Mouse (Mus musculus) lung, postnatal 0 days (tissue): ENCODE measurements around the gene Hipk2. TPM values are rescaled to one million over a fixed set of nuclear protein-coding genes. Genes with fewer than 3 reads are reported as not detected.

Experiments
- ATAC-seq: fragments of 200-750 bp; cut with Nextera tagmentation; 2 replicates; pipeline ENCODE4 v1.8.0; 2017; ENCODE audit warnings: moderate library complexity
- DNase-seq: peaks from one replicate; pipeline ENCODE4 v3.0.0-alpha.2; 2016; ENCODE audit warnings: low spot score
- H3K27ac ChIP-seq: fragments of 300-500 bp; sonication (generic); 2 replicates; pipeline ENCODE4 v1.5.1; 2014; ENCODE audit warnings: antibody characterized with exemption, mild to moderate bottlenecking, low read length, mixed read lengths
- H3K27me3 ChIP-seq: fragments of 300-500 bp; sonication (generic); replicated peaks from 2 replicates; pipeline ENCODE4 v1.6.1; 2014; ENCODE audit warnings: low read length, mixed read lengths; ENCODE audit not compliant: insufficient read depth
- H3K36me3 ChIP-seq: fragments of 300-500 bp; sonication (generic); 2 replicates; pipeline ENCODE4 v1.6.1; 2014; ENCODE audit warnings: low read length, mixed read lengths; ENCODE audit not compliant: insufficient read depth
- H3K4me1 ChIP-seq: fragments of 300-500 bp; sonication (generic); 2 replicates; pipeline ENCODE4 v1.6.1; 2014; ENCODE audit warnings: antibody characterized with exemption, low read depth, low read length, mixed read lengths; ENCODE audit not compliant: insufficient read depth
- H3K4me2 ChIP-seq: fragments of 300-500 bp; sonication (generic); replicated peaks from 2 replicates; pipeline ENCODE4 v1.6.1; 2014; ENCODE audit warnings: low read depth, mild to moderate bottlenecking, low read length, moderate library complexity, mixed read lengths
- H3K4me3 ChIP-seq: fragments of 300-500 bp; sonication (generic); 2 replicates; pipeline ENCODE4 v1.5.1; 2014; ENCODE audit warnings: low read depth, low read length
- H3K9ac ChIP-seq: fragments of 300-500 bp; sonication (generic); replicated peaks from 2 replicates; pipeline ENCODE4 v1.6.1; 2014; ENCODE audit warnings: low read depth, mild to moderate bottlenecking
- H3K9me3 ChIP-seq: fragments of 300-500 bp; sonication (generic); 2 replicates; pipeline ENCODE4 v1.6.1; 2016; ENCODE audit warnings: low read length, mixed read lengths
- CTCF ChIP-seq: IDR thresholded peaks from 2 replicates; pipeline ENCODE4 v1.5.1; 2016; ENCODE audit warnings: antibody characterized with exemption, mild to moderate bottlenecking
- EP300 ChIP-seq: IDR thresholded peaks from 2 replicates; pipeline ENCODE4 v1.6.1; 2016; ENCODE audit warnings: antibody characterized with exemption, mild to moderate bottlenecking, control low read depth
- WGBS: fragments of 180-500 bp; shearing (Covaris S2); extraction: QIAGEN DNeasy Blood & Tissue Kit; methylation state at CpG from one replicate; pipeline ENCODE4 v1.1.7; 2014; 5-methylcytosine and 5-hydroxymethylcytosine counted together
- polyA plus RNA-seq: library from polyadenylated mRNA; unstranded; fragments of >200 nt; fragmentation: Nextera tagmentation; extraction: Ambion mirVana; gene quantifications from 2 replicates; pipeline ENCODE4 v1.2.1, GENCODE M21; 2015

Gene Hipk2
- polyA plus RNA-seq, 1 experiment from 2014 or later, result 18.4 TPM

- DNase-seq (no peak), ATAC-seq (no peak)
- Histone ChIP-seq H3K27me3 (no peaks in the 10 kb centered on the region), H3K4me1 (peaks cover 17% of the 10 kb centered on the region; the same call in 1 of the 2 replicates), H3K36me3 (0 out of 2 replicates have a peak, but pooled peaks cover 5% of the 10 kb centered on the region), H3K4me2 (no peak overlapping the region), H3K27ac (peak overlapping the region; percentile 51; the same call in 1 of the 2 replicates), H3K9ac (no peak overlapping the region), H3K9me3 (no peaks in the 10 kb centered on the region), H3K4me3 (no peak overlapping the region)
- 82% methylated on average over 7 of the region's 7 CpGs for WGBS
- TF ChIP-seq CTCF, result no peak
- no peak for TF ChIP-seq EP300
Measured at GRCm38 (mm10) chr6:38762006-38762405, 114.0 kb downstream of the Hipk2 start.

DNA sequence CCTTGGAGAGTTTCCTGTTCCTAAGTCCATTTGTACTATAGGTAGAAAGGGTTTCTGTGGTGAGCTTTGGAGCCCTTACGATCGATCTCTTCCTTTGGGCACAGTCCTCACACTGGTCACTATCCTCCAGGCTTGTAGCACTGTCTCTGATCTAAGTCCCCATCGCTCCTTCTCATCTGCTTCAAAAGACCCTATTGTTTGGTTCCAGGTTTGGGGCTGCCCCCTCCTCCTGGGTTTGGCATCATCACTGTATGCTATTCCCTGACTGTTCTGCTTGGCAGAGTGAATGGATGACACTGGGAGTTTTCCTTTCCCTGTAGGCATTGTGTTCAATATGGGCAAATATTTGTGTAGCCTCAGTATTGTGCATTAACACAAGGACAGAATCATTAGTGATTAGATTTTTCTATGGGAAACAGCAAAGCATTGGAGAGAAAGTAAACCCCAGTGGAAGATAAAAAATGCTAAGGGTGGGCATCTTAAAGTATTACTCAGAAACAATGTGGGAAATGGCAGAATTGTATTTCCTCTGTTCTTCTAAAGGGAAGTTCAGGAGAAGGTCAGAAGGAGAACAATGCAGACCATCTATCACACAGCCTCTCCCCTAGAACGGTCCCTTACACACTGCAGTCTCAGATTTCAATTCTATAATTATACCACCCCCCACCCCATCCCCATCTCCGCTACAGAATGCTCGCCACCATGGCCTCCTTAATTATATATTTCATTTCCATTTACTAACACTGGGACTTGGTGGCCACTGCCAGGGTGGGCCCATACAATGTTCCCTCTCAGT lies 114.9 kb downstream of the Hipk2 start:
- WGBS, result 62% methylated on average over 6 of the region's 6 CpGs
- DNase-seq (peak; percentile 70), ATAC-seq (peak; percentile 88)
- TF ChIP-seq CTCF (no peak), EP300 (peak; percentile 88)
- no peak overlapping the region for H3K4me3 ChIP-seq
- no peak overlapping the region for H3K9ac ChIP-seq
- H3K9me3 ChIP-seq, result no peaks in the 10 kb centered on the region
- no peak overlapping the region for H3K4me2 ChIP-seq
- H3K27me3 ChIP-seq, result no peaks in the 10 kb centered on the region
- no peaks in the 10 kb centered on the region for H3K36me3 ChIP-seq
- H3K4me1 ChIP-seq, result peaks cover 17% of the 10 kb centered on the region; the same call in 1 of the 2 replicates
- peak overlapping the region; percentile 70 for H3K27ac ChIP-seq

DNA sequence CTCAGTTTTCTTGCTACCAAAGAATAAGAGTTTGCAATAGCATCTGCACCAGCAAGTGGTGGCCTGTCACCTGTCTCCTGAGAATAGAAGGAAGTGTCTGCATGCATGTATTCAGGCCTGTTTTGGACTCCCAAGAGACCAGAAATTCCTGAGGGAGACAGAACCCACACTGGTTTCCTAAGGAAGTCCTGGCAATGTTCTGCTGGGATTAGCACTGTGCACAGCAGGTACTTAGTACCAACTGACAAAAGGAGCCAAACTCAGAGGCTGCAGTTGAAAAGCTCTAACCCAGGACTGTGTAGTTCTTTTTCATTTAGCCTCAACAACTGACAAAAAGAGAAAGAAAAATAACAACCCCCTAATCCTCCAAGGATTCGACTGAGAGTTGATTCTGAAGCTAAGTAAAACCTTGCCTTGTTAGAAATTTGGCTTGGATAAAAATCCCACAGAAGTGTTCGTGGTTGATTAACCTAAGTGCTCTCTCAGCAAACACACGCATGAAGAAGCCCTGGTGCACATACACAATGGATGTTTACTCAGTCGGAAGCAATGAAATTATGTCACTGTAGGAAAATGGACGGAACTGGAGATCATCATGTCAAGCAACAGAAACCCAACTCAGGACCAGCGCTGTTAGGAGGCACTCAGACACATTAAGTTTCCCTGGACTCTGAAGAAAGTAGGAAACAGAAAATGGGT lies 115.9 kb downstream of the Hipk2 start:
- Histone ChIP-seq H3K4me2 (no peak overlapping the region), H3K4me3 (no peak overlapping the region), H3K4me1 (peaks cover 14% of the 10 kb centered on the region; the same call in 1 of the 2 replicates), H3K9ac (no peak overlapping the region), H3K27me3 (no peaks in the 10 kb centered on the region), H3K27ac (peak overlapping the region; percentile 43), H3K36me3 (no peaks in the 10 kb centered on the region), H3K9me3 (no peaks in the 10 kb centered on the region)
- ATAC-seq, result peak; percentile 38; the same call in 1 of the 2 replicates
- WGBS, result 50% methylated on average over 6 of the region's 6 CpGs
- no peak for DNase-seq
- TF ChIP-seq EP300 (0 out of 2 replicates have a peak, but pooled peaks have one; percentile 10), CTCF (no peak)

- DNase-seq (no peak), ATAC-seq (no peak)
- no peaks in the 10 kb centered on the region for H3K27me3 ChIP-seq
- H3K36me3 ChIP-seq, result no peaks in the 10 kb centered on the region
- TF ChIP-seq CTCF (no peak), EP300 (no peak)
- H3K4me3 ChIP-seq, result no peak overlapping the region
- H3K4me2 ChIP-seq, result no peak overlapping the region
- H3K4me1 ChIP-seq, result peaks cover 14% of the 10 kb centered on the region; the same call in 1 of the 2 replicates
- H3K27ac ChIP-seq, result no peak overlapping the region
- no peak overlapping the region for H3K9ac ChIP-seq
- 80% methylated on average over 3 of the region's 3 CpGs for WGBS
- H3K9me3 ChIP-seq, result no peaks in the 10 kb centered on the region
Measured at GRCm38 (mm10) chr6:38759186-38759585, 116.8 kb downstream of the Hipk2 start.

DNA sequence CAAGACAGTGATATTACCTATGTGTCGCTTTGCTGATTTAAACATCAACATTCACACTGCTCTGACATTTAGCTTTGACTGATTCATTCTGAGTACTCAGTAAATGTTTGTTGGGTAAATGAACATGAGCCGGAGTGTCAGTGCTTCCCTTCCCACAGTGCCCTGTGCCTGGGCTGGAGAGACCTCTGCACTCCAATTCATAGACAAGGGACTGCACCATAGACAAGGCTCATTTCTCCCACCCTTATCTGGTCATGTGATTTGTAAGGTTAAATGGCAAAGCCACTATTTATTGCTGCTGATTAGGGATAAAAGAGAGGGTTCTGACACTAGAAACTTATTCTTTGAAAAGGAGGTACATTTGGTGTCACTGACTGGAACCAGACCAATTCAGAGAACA lies 118.4 kb downstream of the Hipk2 start:
- TF ChIP-seq CTCF (no peak), EP300 (no peak)
- Histone ChIP-seq H3K27ac (no peak overlapping the region), H3K9me3 (no peaks in the 10 kb centered on the region), H3K4me3 (no peak overlapping the region), H3K9ac (no peak overlapping the region), H3K27me3 (no peaks in the 10 kb centered on the region), H3K4me2 (no peak overlapping the region), H3K4me1 (peaks cover 9% of the 10 kb centered on the region; the same call in 1 of the 2 replicates), H3K36me3 (no peaks in the 10 kb centered on the region)
- no peak for DNase-seq
- no peak for ATAC-seq
- WGBS, result 77% methylated on average over 2 of the region's 2 CpGs

DNA sequence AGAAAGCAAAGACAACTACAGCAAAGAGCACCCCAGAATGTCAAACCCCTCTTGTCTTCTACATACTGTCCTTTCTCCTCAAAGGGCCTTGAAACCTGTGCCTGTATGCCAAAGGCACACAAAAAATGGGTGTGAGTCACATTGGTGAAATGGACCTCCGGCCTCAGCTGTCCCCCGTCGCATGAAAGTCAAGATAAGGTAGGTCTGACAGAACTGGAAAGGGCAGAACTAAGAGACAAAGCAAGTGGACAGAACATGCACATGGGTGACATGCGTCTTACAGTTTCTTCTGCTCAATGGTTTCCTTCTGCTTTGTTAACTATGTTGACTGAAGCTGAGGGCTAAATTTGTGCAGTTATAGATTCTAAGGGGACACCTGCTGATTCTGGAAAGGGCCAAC lies 119.0 kb downstream of the Hipk2 start:
- Histone ChIP-seq H3K9me3 (no peaks in the 10 kb centered on the region), H3K27me3 (no peaks in the 10 kb centered on the region), H3K36me3 (no peaks in the 10 kb centered on the region), H3K4me2 (no peak overlapping the region), H3K27ac (no peak overlapping the region), H3K4me3 (no peak overlapping the region), H3K4me1 (peaks cover 11% of the 10 kb centered on the region; the same call in 1 of the 2 replicates), H3K9ac (no peak overlapping the region)
- TF ChIP-seq CTCF, result no peak
- no peak for TF ChIP-seq EP300
- WGBS, result 79% methylated on average over 4 of the region's 4 CpGs
- ATAC-seq, result no peak
- no peak for DNase-seq
